Mouse (Mus musculus) heart, adult 2 months (tissue): ENCODE results near the gene Dalrd3. TPM values are rescaled to one million over a fixed set of nuclear protein-coding genes. Genes with fewer than 3 reads are reported as not detected.

Source experiments
- DNase-seq, 2 experiments: peaks; one replicate each; pipeline ENCODE4 v3.0.0; 2021
- H3K27ac ChIP-seq: fragments of 200-600 bp; 2 replicates; pipeline ENCODE4 v1.8.1; 2022
- H3K27me3 ChIP-seq: fragments of 200-500 bp; 2 replicates; pipeline ENCODE4 v1.6.1; 2012; ENCODE audit warnings: mild to moderate bottlenecking, low read length, inconsistent platforms, mixed read lengths; ENCODE audit not compliant: control insufficient read depth, insufficient read depth
- H3K36me3 ChIP-seq: fragments of 200-500 bp; 2 replicates; pipeline ENCODE4 v1.6.1; 2012; ENCODE audit warnings: low read length, inconsistent platforms; ENCODE audit not compliant: control insufficient read depth, insufficient read depth
- H3K4me1 ChIP-seq: fragments of 200-500 bp; 2 replicates; pipeline ENCODE4 v1.6.1; 2011; ENCODE audit warnings: low read length; ENCODE audit not compliant: control insufficient read depth, insufficient read depth
- H3K4me3 ChIP-seq: fragments of 200-600 bp; 2 replicates; pipeline ENCODE4 v1.8.1; 2022
- H3K79me2 ChIP-seq: fragments of 200-500 bp; replicated peaks from 2 replicates; pipeline ENCODE4 v1.6.1; 2012; ENCODE audit warnings: mild to moderate bottlenecking, inconsistent platforms, low read length, moderate library complexity, mixed read lengths; ENCODE audit not compliant: control insufficient read depth, insufficient read depth
- H3K9ac ChIP-seq: fragments of 200-500 bp; 2 replicates; pipeline ENCODE4 v1.6.1; 2012; ENCODE audit warnings: low read depth, mild to moderate bottlenecking, control low read depth, inconsistent platforms, low read length, mixed read lengths
- CTCF ChIP-seq: fragments of 200-600 bp; IDR thresholded peaks from 2 replicates; pipeline ENCODE4 v1.8.1; 2022; ENCODE audit warnings: antibody characterized with exemption, mild to moderate bottlenecking, moderate library complexity
- EP300 ChIP-seq: fragments of 200-500 bp; IDR thresholded peaks from 2 replicates; pipeline ENCODE4 v1.6.1; 2011; ENCODE audit warnings: low read depth, low read length, control low read depth; ENCODE audit not compliant: insufficient read depth
- POLR2A ChIP-seq: fragments of 200-500 bp; IDR thresholded peaks from 2 replicates; pipeline ENCODE4 v1.6.1; 2011; ENCODE audit warnings: mild to moderate bottlenecking, low read depth, low read length, control low read depth; ENCODE audit not compliant: insufficient read depth
- WGBS: fragments of 180-500 bp; shearing (Covaris S2); methylation state at CpG from one replicate; pipeline ENCODE4 v1.1.7; 2018; 5-methylcytosine and 5-hydroxymethylcytosine counted together
- intact Hi-C: fragments of 180-260 bp; cut with DNase I; formaldehyde crosslinking; loops from one replicate; pipeline ENCODE4 v1.15.1; 2025
- polyA plus RNA-seq: library from polyadenylated mRNA; depleted of rRNA; stranded (reverse); fragments of >200 nt; gene quantifications from 2 replicates; pipeline ENCODE4 v1.2.3, GENCODE M21; 2012
- total RNA-seq, 2 experiments: library from RNA; stranded (reverse); gene quantifications; 2 replicates each; pipeline ENCODE4 v1.2.3; 2021

The Dalrd3 gene
- total and polyA plus RNA-seq, 3 experiments = 22.8 to 81.5 (median 25.6) TPM

- intact Hi-C loops = loop anchor here (5.0 kb wide), 1 partner anchor 72 kb away; the partner anchor contains the start of gene Arih2
- Histone ChIP-seq H3K27me3 (no peaks in the 10 kb centered on the region), H3K9ac (no peak overlapping the region), H3K36me3 (no peaks in the 10 kb centered on the region), H3K4me3 (no peak overlapping the region), H3K4me1 (peaks cover 7% of the 10 kb centered on the region), H3K79me2 (no peaks in the 10 kb centered on the region; the same call in 1 of the 2 replicates), H3K27ac (no peak overlapping the region)
- 86% methylated on average over 37 of the region's 37 CpGs for WGBS
- no peak for DNase-seq
- no peak for TF ChIP-seq EP300
- no peak for TF ChIP-seq CTCF
- TF ChIP-seq POLR2A = no peak
These were observed 5.9 kb downstream of the Dalrd3 start for GRCm38 (mm10) chr9:108575321-108576297.

GRCm38 (mm10) chr9:108577025-108577424 lies 7.3 kb downstream of the Dalrd3 start:
- Histone ChIP-seq H3K27me3 (no peaks in the 10 kb centered on the region), H3K4me3 (no peak overlapping the region), H3K79me2 (no peaks in the 10 kb centered on the region; the same call in 1 of the 2 replicates), H3K27ac (no peak overlapping the region), H3K9ac (no peak overlapping the region), H3K4me1 (peaks cover 7% of the 10 kb centered on the region), H3K36me3 (no peaks in the 10 kb centered on the region)
- WGBS = 57% methylated on average over 6 of the region's 6 CpGs
- intact Hi-C loops = loop anchor here (5.0 kb wide), 1 partner anchor 70 kb away; the partner anchor contains the start of gene Arih2
- DNase-seq = no peak
- TF ChIP-seq CTCF (no peak), POLR2A (no peak), EP300 (no peak)

- intact Hi-C loops = loop anchor here (5.0 kb wide), 1 partner anchor 69 kb away; the partner anchor contains the start of gene Arih2
- peak overlapping the region; percentile 90 for H3K9ac ChIP-seq
- H3K4me1 ChIP-seq = peaks cover 7% of the 10 kb centered on the region
- H3K4me3 ChIP-seq = peak overlapping the region; percentile 66
- under 1% methylated on average over 24 of the region's 24 CpGs for WGBS
- no peaks in the 10 kb centered on the region; the same call in 1 of the 2 replicates for H3K79me2 ChIP-seq
- H3K36me3 ChIP-seq = no peaks in the 10 kb centered on the region
- TF ChIP-seq EP300 = no peak
- no peak for TF ChIP-seq CTCF
- TF ChIP-seq POLR2A = no peak
- peak overlapping the region; percentile 85 for H3K27ac ChIP-seq
- DNase-seq = peak; percentile 44 to 54
- no peaks in the 10 kb centered on the region for H3K27me3 ChIP-seq
These were observed 8.4 kb downstream of the Dalrd3 start for GRCm38 (mm10) chr9:108577934-108578544.

- H3K9ac ChIP-seq = peak within 1 kb of the TSS; percentile 90
- peak; percentile 87 to 94 for DNase-seq
- no peaks in the 10 kb centered on the region for H3K36me3 ChIP-seq
- H3K4me3 ChIP-seq = peak within 1 kb of the TSS; percentile 66
- TF ChIP-seq CTCF = no peak
- TF ChIP-seq EP300 = peak; percentile 53
- TF ChIP-seq POLR2A = peak; percentile 90
- H3K27ac ChIP-seq = peak within 1 kb of the TSS; percentile 85
- H3K4me1 ChIP-seq = peaks cover 7% of the 10 kb centered on the region
- intact Hi-C loops = loop anchor here (5.0 kb wide), 1 partner anchor 69 kb away; the partner anchor contains the start of gene Arih2
- 7% methylated on average over 51 of the region's 51 CpGs for WGBS
- H3K79me2 ChIP-seq = no peaks in the 10 kb centered on the region; the same call in 1 of the 2 replicates
- H3K27me3 ChIP-seq = no peaks in the 10 kb centered on the region
These were observed 9.1 kb downstream of the Dalrd3 start, which contains the start of gene Wdr6 for GRCm38 (mm10) chr9:108578545-108579343. TSS of gene Wdr6 (minus strand) at chr9:108578739.

GRCm38 (mm10) chr9:108579344-108579690 lies 9.6 kb downstream of the Dalrd3 start:
- no peak for TF ChIP-seq EP300
- no peak for TF ChIP-seq CTCF
- no peak for TF ChIP-seq POLR2A
- no peak for DNase-seq
- intact Hi-C loops = loop anchor here (5.0 kb wide), 1 partner anchor 68 kb away; the partner anchor contains the start of gene Arih2
- no peaks in the 10 kb centered on the region for H3K36me3 ChIP-seq
- WGBS = 54% methylated on average over 5 of the region's 5 CpGs
- no peaks in the 10 kb centered on the region for H3K27me3 ChIP-seq
- H3K9ac ChIP-seq = no peak overlapping the region; the same call in 1 of the 2 replicates
- H3K4me3 ChIP-seq = peak overlapping the region; percentile 66; the same call in 1 of the 2 replicates
- H3K27ac ChIP-seq = peak overlapping the region; percentile 85
- H3K4me1 ChIP-seq = peaks cover 7% of the 10 kb centered on the region
- no peaks in the 10 kb centered on the region for H3K79me2 ChIP-seq
